Mouse (Mus musculus) MEL (cell line): ENCODE data around the gene Cpb1.

Experiments
- CTCF ChIP-seq, 3 experiments: IDR thresholded peaks in 2 of 3; conservative IDR thresholded peaks in 1 of 3; 2 replicates each; pipeline ENCODE4 v1.5.1; 2011 to 2012; ENCODE audit warnings: low read length in 3 of 3, low read depth in 2 of 3, mild to moderate bottlenecking in 2 of 3, improper control_type of control experiment in 1 of 3, inconsistent platforms in 1 of 3, mixed read lengths in 1 of 3, moderate library complexity in 1 of 3; ENCODE audit not compliant: control insufficient read depth in 1 of 3, insufficient read depth in 1 of 3, poor library complexity in 1 of 3, severe bottlenecking in 1 of 3
- MYC ChIP-seq: IDR thresholded peaks from 2 replicates; pipeline ENCODE4 v1.6.1; 2011; ENCODE audit warnings: low read depth, mild to moderate bottlenecking, low read length, improper control_type of control experiment, moderate library complexity
- NELFE ChIP-seq: IDR thresholded peaks from 2 replicates; pipeline ENCODE4 v1.6.1; 2011; ENCODE audit warnings: low read depth, low read length, improper control_type of control experiment
- RAD21 ChIP-seq: IDR thresholded peaks from 2 replicates; pipeline ENCODE4 v1.6.1; 2011; ENCODE audit warnings: mild to moderate bottlenecking, low read depth, low read length, improper control_type of control experiment
- RCOR1 ChIP-seq: IDR thresholded peaks from 2 replicates; pipeline ENCODE4 v1.6.1; 2012; ENCODE audit warnings: low read depth, mild to moderate bottlenecking, inconsistent platforms, low read length, improper control_type of control experiment

DNA sequence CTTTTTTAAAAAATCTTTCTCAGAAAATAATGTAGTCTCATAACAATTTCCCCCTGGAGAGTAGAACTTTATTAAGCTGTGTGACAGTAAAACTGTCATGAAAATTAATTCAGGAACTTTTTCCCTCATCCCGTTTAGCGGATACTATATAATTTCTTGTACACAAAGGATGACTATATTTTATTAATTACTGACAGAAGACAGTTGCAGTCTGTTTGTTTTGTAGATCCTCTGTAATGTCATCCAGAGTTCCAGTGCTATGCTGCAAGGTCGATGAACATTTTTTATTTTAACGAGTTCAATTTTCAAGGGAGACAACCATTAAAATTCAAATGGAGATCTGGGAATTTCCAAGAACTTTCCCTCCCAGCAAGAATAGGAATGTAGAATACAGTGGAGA lies 33.6 kb upstream of the Cpb1 start:
- TF ChIP-seq CTCF (IDR thresholded peaks at IDR 0.05 in 2 of 3, conservative IDR thresholded peaks at IDR 0.05 in 1 of 3; ENCODE audit: control insufficient read depth in 1 of 3, insufficient read depth in 1 of 3, low read depth in 2 of 3, low read length in 3 of 3, poor library complexity in 1 of 3, severe bottlenecking in 1 of 3) (no peak), RCOR1 (no peak), NELFE (no peak), RAD21 (no peak), MYC (no peak)
